Mouse (Mus musculus) embryonic facial prominence, embryonic 13.5 days (tissue): ENCODE data around the gene Ankmy1. TPM values are rescaled to one million over a fixed set of nuclear protein-coding genes. Genes with fewer than 3 reads are reported as not detected.
A peak's percentile ranks its signal among the peaks of the same experiment; 100 is the strongest.

Experiments
- ATAC-seq: fragments of 200-750 bp; cut with Nextera tagmentation; 2 replicates; pipeline ENCODE4 v1.8.0; 2017; ENCODE audit warnings: low read depth; ENCODE audit not compliant: insufficient number of reproducible peaks, insufficient read depth, low FRiP score, low TSS enrichment
- H3K27ac ChIP-seq: fragments of 300-500 bp; sonication (generic); 2 replicates; pipeline ENCODE4 v1.5.1; 2015; ENCODE audit warnings: moderate library complexity, mild to moderate bottlenecking, inconsistent platforms
- H3K27me3 ChIP-seq: fragments of 300-500 bp; sonication (generic); 2 replicates; pipeline ENCODE4 v1.6.1; 2015; ENCODE audit warnings: mild to moderate bottlenecking, inconsistent platforms
- H3K36me3 ChIP-seq: fragments of 300-500 bp; sonication (generic); 2 replicates; pipeline ENCODE4 v1.6.1; 2015; ENCODE audit warnings: mild to moderate bottlenecking, inconsistent platforms
- H3K4me1 ChIP-seq: fragments of 300-500 bp; sonication (generic); 2 replicates; pipeline ENCODE4 v1.6.1; 2015; ENCODE audit warnings: inconsistent platforms
- H3K4me2 ChIP-seq: fragments of 300-500 bp; sonication (generic); 2 replicates; pipeline ENCODE4 v1.6.1; 2015; ENCODE audit warnings: moderate library complexity, mild to moderate bottlenecking, inconsistent platforms
- H3K4me3 ChIP-seq: fragments of 300-500 bp; sonication (generic); 2 replicates; pipeline ENCODE4 v1.5.1; 2015; ENCODE audit warnings: mild to moderate bottlenecking, inconsistent platforms
- H3K9ac ChIP-seq: fragments of 300-500 bp; sonication (generic); 2 replicates; pipeline ENCODE4 v1.6.1; 2015; ENCODE audit warnings: mild to moderate bottlenecking, inconsistent platforms
- H3K9me3 ChIP-seq: fragments of 300-500 bp; sonication (generic); 2 replicates; pipeline ENCODE4 v1.6.1; 2016; ENCODE audit warnings: inconsistent platforms
- WGBS: fragments of 180-500 bp; shearing (Covaris S2); methylation state at CpG from one replicate; pipeline ENCODE4 v1.1.7; 2015; ENCODE audit warnings: mixed read lengths; 5-methylcytosine and 5-hydroxymethylcytosine counted together
- polyA plus RNA-seq: library from polyadenylated mRNA; unstranded; fragments of >200 nt; fragmentation: Nextera tagmentation; extraction: Ambion mirVana; gene quantifications from 2 replicates; pipeline ENCODE4 v1.2.1, GENCODE M21; 2015

Gene Ankmy1
- polyA plus RNA-seq, 1 experiment from 2014 or later, result 0.38 TPM

GRCm38 (mm10) chr1:92910925-92911720 is 8.4 kb upstream of the Ankmy1 start:
- Histone ChIP-seq H3K9ac (peak overlapping the region; percentile 91), H3K4me1 (peaks cover 38% of the 10 kb centered on the region), H3K4me3 (peak overlapping the region; percentile 84), H3K9me3 (no peaks in the 10 kb centered on the region), H3K27me3 (peaks cover 11% of the 10 kb centered on the region; the same call in 1 of the 2 replicates), H3K36me3 (peaks cover 27% of the 10 kb centered on the region), H3K27ac (peak overlapping the region; percentile 83), H3K4me2 (peak overlapping the region; percentile 96)
- 1% methylated on average over 54 of the region's 85 CpGs for WGBS
- ATAC-seq, result 0 out of 2 replicates have a peak, but pooled peaks have one; percentile 4

- H3K4me1 ChIP-seq, result peaks cover 38% of the 10 kb centered on the region
- 1% methylated on average over 36 of the region's 57 CpGs for WGBS
- H3K4me3 ChIP-seq, result peak within 1 kb of the TSS; percentile 84
- peak within 1 kb of the TSS; percentile 91 for H3K9ac ChIP-seq
- no peaks in the 10 kb centered on the region for H3K9me3 ChIP-seq
- peak within 1 kb of the TSS; percentile 83 for H3K27ac ChIP-seq
- peaks cover 11% of the 10 kb centered on the region; the same call in 1 of the 2 replicates for H3K27me3 ChIP-seq
- peak within 1 kb of the TSS; percentile 96 for H3K4me2 ChIP-seq
- ATAC-seq, result peak; percentile 73
- H3K36me3 ChIP-seq, result peaks cover 19% of the 10 kb centered on the region
These were observed 7.7 kb upstream of the Ankmy1 start, which contains the start of gene Rnpepl1 for GRCm38 (mm10) chr1:92910239-92910885. Gene Rnpepl1, plus strand, starts transcription at chr1:92910783.

- Histone ChIP-seq H3K27me3 (peaks cover 11% of the 10 kb centered on the region; the same call in 1 of the 2 replicates), H3K9ac (no peak overlapping the region), H3K4me2 (no peak overlapping the region), H3K27ac (no peak overlapping the region), H3K4me1 (peaks cover 38% of the 10 kb centered on the region), H3K4me3 (no peak overlapping the region), H3K9me3 (no peaks in the 10 kb centered on the region), H3K36me3 (peaks cover 7% of the 10 kb centered on the region; the same call in 1 of the 2 replicates)
- ATAC-seq, result no peak
- 60% methylated on average over 4 of the region's 4 CpGs for WGBS
These were observed 6.4 kb upstream of the Ankmy1 start for GRCm38 (mm10) chr1:92909068-92909467.

GRCm38 (mm10) chr1:92908664-92909063 is 6.0 kb upstream of the Ankmy1 start:
- Histone ChIP-seq H3K4me3 (no peak overlapping the region), H3K9ac (no peak overlapping the region), H3K4me2 (no peak overlapping the region), H3K27ac (no peak overlapping the region), H3K9me3 (no peaks in the 10 kb centered on the region), H3K4me1 (peaks cover 38% of the 10 kb centered on the region), H3K27me3 (peaks cover 11% of the 10 kb centered on the region; the same call in 1 of the 2 replicates), H3K36me3 (0 out of 2 replicates have a peak, but pooled peaks cover 3% of the 10 kb centered on the region)
- no peak for ATAC-seq
- 97% methylated on average over 3 of the region's 3 CpGs for WGBS

GRCm38 (mm10) chr1:92907632-92908360 is 5.1 kb upstream of the Ankmy1 start:
- H3K27ac ChIP-seq, result peak overlapping the region; percentile 84; the same call in 1 of the 2 replicates
- H3K9ac ChIP-seq, result peak overlapping the region; percentile 80
- peak overlapping the region; percentile 80 for H3K4me2 ChIP-seq
- no peaks in the 10 kb centered on the region for H3K36me3 ChIP-seq
- H3K4me1 ChIP-seq, result peaks cover 39% of the 10 kb centered on the region
- H3K9me3 ChIP-seq, result no peaks in the 10 kb centered on the region
- ATAC-seq, result no peak
- 49% methylated on average over 20 of the region's 20 CpGs for WGBS
- peak overlapping the region; percentile 70 for H3K4me3 ChIP-seq
- H3K27me3 ChIP-seq, result peaks cover 11% of the 10 kb centered on the region; the same call in 1 of the 2 replicates

GRCm38 (mm10) chr1:92906779-92907631 is 4.3 kb upstream of the Ankmy1 start, which contains the start of gene Dusp28:
Gene Dusp28, plus strand, starts transcription at chr1:92906981.
- Histone ChIP-seq H3K36me3 (no peaks in the 10 kb centered on the region), H3K4me2 (peak within 1 kb of the TSS; percentile 80), H3K27ac (peak within 1 kb of the TSS; percentile 84), H3K9ac (peak within 1 kb of the TSS; percentile 80), H3K4me3 (peak within 1 kb of the TSS; percentile 70), H3K27me3 (peaks cover 11% of the 10 kb centered on the region; the same call in 1 of the 2 replicates), H3K9me3 (no peaks in the 10 kb centered on the region), H3K4me1 (peaks cover 38% of the 10 kb centered on the region)
- peak; percentile 89 for ATAC-seq
- under 1% methylated on average over 80 of the region's 81 CpGs for WGBS

- WGBS, result 87% methylated on average over 2 of the region's 2 CpGs
These were observed 3.1 kb upstream of the Ankmy1 start for GRCm38 (mm10) chr1:92905703-92906310.

GRCm38 (mm10) chr1:92903627-92904026 is 921 bp upstream of the Ankmy1 start:
- H3K27ac ChIP-seq, result no peak overlapping the region
- peaks cover 22% of the 10 kb centered on the region for H3K4me1 ChIP-seq
- H3K36me3 ChIP-seq, result no peaks in the 10 kb centered on the region
- no peak for ATAC-seq
- H3K4me2 ChIP-seq, result no peak overlapping the region
- no peaks in the 10 kb centered on the region for H3K9me3 ChIP-seq
- no peak overlapping the region for H3K9ac ChIP-seq
- H3K27me3 ChIP-seq, result peaks cover 14% of the 10 kb centered on the region
- 69% methylated on average over 4 of the region's 4 CpGs for WGBS
- no peak overlapping the region for H3K4me3 ChIP-seq

More at GRCm38 (mm10) chr1:92905703-92906310, 3.1 kb upstream of the Ankmy1 start:
- Histone ChIP-seq H3K4me3 (no peak overlapping the region), H3K9me3 (no peaks in the 10 kb centered on the region), H3K27ac (no peak overlapping the region), H3K4me1 (peaks cover 30% of the 10 kb centered on the region), H3K9ac (no peak overlapping the region), H3K4me2 (no peak overlapping the region), H3K27me3 (peaks cover 11% of the 10 kb centered on the region; the same call in 1 of the 2 replicates), H3K36me3 (no peaks in the 10 kb centered on the region)
- ATAC-seq, result no peak

GRCm38 (mm10) chr1:92895089-92895488 is 7.6 kb downstream of the Ankmy1 start:
- H3K9ac ChIP-seq, result no peak overlapping the region
- no peaks in the 10 kb centered on the region for H3K36me3 ChIP-seq
- no peaks in the 10 kb centered on the region for H3K4me1 ChIP-seq
- H3K27ac ChIP-seq, result no peak overlapping the region
- peaks cover 10% of the 10 kb centered on the region for H3K27me3 ChIP-seq
- ATAC-seq, result 0 out of 2 replicates have a peak, but pooled peaks have one; percentile 43
- 12% methylated on average over 3 of the region's 3 CpGs for WGBS
- no peaks in the 10 kb centered on the region for H3K9me3 ChIP-seq
- no peak overlapping the region for H3K4me2 ChIP-seq
- H3K4me3 ChIP-seq, result no peak overlapping the region

GRCm38 (mm10) chr1:92893896-92894295 is 8.8 kb downstream of the Ankmy1 start:
- H3K36me3 ChIP-seq, result no peaks in the 10 kb centered on the region
- 80% methylated on average over 3 of the region's 3 CpGs for WGBS

More at GRCm38 (mm10) chr1:92893896-92894295, 8.8 kb downstream of the Ankmy1 start:
- Histone ChIP-seq H3K27ac (no peak overlapping the region), H3K4me2 (no peak overlapping the region), H3K9ac (no peak overlapping the region), H3K4me3 (no peak overlapping the region), H3K4me1 (no peaks in the 10 kb centered on the region), H3K9me3 (no peaks in the 10 kb centered on the region), H3K27me3 (peaks cover 3% of the 10 kb centered on the region; the same call in 1 of the 2 replicates)
- no peak for ATAC-seq
